Mouse (Mus musculus) heart, adult 9 months (tissue): ENCODE measurements around the gene Gpr162.

Experiments used
- DNase-seq, 2 experiments: peaks; one replicate each; pipeline ENCODE4 v3.0.0; 2022; ENCODE audit warnings: low spot score in 2 of 2

The Gpr162 gene

DNA sequence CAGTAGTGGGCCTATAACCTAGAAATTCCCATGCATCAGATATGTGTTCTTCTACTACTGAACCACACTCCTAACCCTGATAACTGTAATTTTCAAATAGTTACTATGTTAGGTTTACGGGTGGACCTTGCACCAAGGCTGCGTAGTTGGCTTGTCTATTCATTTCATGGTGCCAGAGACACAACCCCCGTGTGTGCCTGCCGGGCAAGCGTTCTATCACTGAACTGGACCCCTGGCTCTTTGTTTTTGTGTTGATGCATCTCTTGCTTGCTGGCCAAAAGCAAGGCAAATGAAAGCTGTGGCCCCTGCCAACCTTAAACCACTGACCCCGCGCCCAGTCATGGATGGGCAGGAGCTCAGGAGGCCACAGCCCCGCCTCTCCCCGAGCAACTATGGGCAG, 18.0 kb upstream of the Gpr162 start:
- no peak for DNase-seq

DNA sequence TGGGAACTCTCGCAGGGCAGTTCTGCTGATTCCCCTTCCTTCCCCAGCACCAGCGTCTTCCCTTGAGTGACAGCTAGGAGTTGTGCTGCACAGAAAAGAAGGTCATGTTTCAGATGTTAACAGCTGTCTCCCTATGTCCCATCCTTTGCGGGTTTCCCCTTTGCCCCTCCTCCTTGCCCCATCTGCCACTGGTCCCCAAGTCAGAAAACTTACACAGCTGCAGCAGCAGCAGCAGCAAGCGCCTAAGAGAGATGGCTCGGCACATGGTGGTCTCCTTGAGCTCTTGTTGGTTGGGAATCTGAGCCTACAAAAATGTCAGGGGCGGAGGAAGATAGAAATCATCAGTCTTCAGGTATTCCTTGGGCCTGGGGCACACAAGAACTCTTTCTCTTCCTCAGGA, 15.6 kb upstream of the Gpr162 start:
- DNase-seq = no peak

DNA sequence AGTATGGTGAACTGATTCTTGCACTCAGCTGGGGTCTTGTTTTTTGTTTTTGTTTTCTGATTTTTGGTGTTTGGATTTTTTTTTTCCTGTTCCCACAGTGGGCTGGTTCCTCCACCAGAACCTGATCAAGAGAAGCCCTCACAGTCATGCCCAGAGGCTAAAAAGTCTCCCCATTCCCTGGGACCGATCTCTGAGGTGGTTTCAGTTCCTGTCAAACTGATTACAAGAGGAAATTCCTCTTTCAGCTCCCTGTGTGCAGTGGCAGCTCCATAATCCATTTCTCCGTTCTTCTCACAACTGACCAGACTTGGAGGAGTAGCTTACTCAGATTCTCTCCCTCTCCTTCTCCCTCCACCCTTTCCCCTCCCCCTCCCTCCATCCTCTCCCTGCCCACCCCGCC, 10.6 kb upstream of the Gpr162 start:
- DNase-seq = no peak

DNA sequence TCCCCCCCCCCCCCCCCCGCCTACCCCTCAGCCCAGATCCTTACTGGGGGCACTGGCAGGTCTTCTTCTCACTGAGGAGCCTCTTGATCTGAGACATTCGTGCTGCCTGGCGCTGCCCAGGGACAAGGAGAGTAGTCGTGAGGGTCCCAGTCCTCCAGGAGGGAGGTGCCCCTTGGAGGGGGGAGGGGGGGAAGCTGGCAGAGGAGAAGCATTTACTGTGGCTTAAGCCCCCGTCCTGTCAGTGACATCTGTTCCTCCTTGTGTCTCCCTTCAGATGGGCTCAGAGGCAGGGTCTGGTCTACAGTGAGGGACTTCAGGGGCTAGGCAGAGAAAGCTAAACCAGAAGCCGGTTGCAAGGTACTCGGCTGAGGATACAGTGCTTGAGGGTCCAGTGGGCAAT, 2.8 kb upstream of the Gpr162 start:
- no peak for DNase-seq

DNA sequence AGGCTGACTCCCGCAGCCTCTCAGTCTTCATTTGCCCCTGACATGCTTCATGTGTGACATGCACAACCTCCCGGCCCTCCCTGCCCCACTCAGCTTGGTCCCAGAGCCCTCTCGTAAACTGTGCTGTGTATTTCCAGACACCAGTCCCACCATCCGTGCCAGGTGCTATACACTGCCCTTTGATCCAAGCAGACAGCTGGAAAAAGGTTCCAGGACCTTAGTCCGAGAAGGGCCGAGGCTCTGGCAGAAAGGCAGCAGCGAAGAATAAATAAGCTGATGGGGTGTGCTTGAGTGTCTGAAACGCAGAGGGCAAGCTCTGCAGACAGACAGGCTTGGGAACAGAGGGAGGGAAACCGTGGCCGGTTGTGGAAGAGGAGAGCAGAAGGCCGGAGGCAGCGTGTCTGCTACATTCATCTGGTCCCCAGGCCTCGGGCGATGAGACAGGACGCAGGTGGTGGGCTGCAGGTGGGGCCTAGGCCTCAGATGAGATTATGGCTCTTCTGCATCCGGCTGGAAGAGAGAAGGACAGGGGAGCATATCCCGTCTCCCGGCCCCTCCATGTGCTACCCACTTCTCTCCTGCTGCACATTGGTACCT, 2.1 kb upstream of the Gpr162 start:
- no peak for DNase-seq

DNA sequence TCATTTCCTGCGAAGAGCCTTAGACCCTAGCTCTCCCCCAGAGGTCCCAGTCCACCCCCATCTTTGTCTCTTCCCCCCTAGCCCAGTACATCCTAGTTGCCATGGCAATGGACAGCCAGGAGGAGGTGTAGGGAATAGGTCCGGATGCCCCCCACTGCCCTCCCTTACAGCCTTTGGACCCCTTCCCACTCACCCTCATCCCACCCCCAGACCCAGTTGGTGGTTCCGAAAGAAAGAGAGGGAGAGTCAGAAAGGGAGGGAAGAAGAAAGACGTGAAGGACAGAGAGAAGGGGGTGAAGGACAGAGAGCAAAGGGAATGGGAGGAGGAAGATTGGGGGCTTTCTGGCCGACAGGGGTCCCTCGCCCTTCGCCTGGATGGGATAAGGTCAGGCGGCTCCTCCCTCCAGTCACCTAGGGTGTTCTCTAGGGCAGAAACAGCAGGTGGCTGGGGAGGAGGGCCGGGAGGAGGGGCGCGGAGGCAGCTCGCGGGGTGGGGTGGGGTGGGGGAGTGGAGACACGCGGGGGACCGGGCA, 592 bp downstream of the Gpr162 start:
- DNase-seq = no peak

- DNase-seq = no peak
Observed at GRCm38 (mm10) chr6:124862406-124863124, 1.2 kb downstream of the Gpr162 start.

DNA sequence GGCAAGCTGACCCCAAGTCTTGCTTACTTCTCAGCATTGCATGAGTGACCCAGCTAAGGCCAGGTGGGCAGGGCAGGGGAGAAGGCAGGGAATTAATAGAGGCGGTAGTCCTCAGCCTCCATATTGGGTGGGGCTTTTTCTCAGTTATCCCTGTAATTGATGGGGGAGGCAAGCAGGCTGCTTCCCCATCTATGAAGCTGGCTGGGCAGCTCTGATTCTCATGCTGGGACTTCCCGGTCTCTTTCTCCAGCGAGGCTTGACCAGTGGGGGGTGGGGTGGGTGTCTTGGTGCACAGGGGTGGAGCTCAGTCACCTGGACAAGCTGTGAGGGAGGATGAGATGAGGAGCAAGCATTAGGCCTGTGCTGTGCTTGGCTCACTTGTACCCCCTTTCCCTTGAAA, 2.0 kb downstream of the Gpr162 start:
- DNase-seq = no peak

DNA sequence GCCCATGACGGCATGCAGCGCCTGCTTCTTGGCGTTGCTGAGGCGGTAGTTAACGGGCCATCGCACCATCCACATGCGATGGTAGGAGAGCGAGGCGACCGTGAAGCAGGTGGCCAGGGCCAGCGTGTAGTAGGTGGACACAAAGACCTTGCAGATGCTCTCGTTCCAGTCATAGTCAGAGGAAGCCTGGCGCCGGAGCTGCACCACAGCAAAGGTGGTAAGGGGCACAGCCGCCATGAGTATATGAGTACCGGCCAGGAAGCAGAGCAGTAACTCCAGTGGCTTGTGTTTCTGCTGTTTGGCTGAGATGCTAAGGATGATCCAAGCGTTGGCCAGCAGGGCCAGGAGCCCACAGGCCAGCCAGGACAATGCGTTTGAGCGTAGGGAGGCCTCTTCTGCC, 2.5 kb downstream of the Gpr162 start:
- DNase-seq = no peak

DNA sequence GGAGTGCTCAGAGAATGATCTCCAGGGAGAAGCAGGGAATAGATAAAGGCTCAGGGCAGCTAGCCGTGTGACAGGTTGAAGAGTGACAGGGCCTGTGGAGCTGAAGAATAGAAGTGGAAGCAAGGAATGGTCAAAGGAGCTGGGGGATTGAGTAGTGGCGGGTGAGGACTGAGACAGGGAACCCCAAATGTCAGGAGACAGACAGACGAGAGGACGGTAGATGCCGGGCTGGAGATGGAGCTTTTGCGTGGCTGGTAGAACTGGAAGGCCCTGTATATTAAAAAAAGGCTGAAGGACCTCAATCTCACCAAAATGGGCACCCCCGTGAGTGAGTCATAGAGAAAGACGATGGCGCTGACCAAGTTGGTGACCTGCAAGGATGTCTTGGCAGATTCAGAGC, 3.3 kb downstream of the Gpr162 start:
- DNase-seq = no peak

DNA sequence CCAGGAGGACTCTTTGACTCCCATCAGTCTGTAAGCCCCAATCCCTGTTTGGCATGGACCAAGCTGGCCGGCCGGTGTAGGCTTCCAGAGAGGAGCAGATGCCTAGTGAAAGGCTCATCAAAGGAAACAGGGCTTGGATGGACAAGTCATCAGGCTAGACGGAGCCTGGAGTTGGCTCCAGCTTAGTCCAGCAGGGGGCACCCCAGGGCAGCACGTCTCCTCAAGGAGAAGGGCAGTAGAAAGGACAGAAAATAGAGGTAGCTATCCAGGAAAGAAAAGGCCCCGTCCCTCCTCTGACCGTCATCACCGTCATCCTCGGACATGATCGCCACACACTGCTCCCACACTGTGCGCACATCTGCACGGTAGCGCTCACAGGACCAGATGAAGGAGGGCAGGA, 4.1 kb downstream of the Gpr162 start:
- peak; percentile 56 to 79 for DNase-seq

GRCm38 (mm10) chr6:124858561-124859318, 5.0 kb downstream of the Gpr162 start:
- no peak for DNase-seq

DNA sequence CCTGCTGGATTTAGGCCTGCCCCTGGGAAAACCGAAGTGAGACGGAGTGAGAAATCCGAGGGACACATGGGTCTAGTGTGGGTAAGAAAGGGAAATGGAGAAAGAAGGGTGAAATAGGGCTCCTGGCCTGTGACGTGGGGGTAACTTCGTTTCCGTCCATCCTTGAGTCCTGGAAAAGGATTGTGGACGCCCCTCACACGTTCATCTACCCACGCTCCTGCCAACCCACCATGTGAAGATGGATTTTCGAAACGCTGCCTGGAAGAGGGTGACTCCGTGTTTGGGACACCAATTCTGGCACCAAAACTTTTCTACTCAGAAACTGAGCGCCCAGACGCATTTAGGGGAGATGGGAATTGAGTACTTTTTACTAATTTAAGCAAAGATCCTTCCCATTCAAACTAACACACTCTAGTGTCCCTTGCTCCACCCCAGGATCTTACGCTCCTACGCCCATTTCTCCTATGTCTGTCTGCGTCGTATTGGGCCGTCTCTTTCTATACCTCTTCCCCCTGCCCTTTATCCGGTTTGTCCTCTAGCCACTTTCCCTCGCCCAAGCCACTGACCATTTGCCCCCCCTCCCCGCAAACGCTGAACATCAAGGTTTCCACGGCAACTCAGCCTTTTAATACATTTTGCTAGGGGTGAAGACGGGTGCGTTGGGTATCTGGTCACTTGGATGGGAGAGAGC, 5.8 kb downstream of the Gpr162 start:
- DNase-seq = no peak

- peak; percentile 82 to 84 for DNase-seq
Observed at GRCm38 (mm10) chr6:124856916-124857839, 6.6 kb downstream of the Gpr162 start, which contains the start of gene P3h3. Gene P3h3 (minus strand): TSS chr6:124857752.

DNA sequence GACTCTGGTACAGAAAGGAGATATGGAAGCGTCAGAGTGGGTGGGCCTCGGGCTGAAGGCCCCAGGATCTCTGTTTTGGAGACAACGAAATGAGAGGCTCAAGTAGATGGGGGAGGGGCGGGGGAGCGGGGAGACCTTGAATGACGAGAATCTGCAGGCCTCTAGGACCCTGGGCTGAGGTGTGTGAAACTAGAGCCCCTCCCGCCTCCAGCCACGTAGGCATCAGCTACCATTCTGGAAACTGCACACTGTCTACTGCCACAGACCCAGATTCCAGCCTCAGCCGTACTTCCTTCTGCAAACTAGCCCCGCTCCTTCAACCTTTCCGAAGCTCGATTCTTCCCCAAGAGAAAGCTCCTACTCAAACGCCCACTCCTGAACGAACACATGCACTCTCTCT, 7.5 kb downstream of the Gpr162 start:
- no peak for DNase-seq

DNA sequence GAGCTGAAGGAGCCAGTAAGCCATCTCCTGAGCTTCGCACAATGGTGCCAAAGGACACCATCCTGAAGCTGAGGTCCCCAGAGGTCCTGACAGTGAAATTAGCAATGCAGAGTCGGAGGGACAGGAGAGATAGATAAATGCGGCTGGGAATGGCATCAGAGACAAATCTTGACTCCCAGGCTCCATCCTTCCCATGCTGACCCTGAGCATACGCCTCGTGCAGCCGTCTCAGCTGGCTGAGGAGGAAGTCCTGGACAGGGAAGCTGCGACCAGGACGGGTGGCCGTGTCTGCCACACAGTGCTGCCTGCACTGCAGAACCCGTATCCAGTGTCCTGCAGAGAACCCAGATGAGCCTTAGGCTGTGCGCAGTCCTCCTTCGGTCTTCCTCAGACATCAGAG, 9.1 kb downstream of the Gpr162 start:
- no peak for DNase-seq

- no peak for DNase-seq
Observed at GRCm38 (mm10) chr6:124850535-124850934, 13.2 kb downstream of the Gpr162 start.

DNA sequence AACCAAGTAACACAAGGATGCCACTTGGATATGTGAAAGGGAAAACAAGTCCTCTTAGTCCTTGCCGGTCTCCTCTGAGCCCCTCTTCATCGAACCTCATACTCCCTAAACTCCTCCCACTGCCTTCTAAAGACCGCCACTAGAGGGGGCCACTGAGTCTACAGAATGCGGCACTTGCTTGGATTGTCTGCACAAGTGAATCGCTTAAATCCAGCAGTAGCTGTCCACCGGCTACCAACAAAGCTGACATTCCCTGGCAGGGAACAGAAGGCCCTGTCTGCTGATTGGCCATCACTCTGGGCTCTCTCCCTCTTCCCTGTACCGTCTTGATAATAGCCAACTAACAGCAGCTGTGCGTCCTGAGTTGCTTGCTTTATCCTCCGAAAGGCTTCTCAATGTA, 16.5 kb downstream of the Gpr162 start:
- peak; percentile 79 to 90 for DNase-seq

GRCm38 (mm10) chr6:124840241-124841167, 23.3 kb downstream of the Gpr162 start, which contains the start of gene Gnb3:
Gene Gnb3 (minus strand): TSS chr6:124840275.
- no peak for DNase-seq

- peak in 1 of 2 experiments; percentile 50 for DNase-seq
Observed at GRCm38 (mm10) chr6:124839805-124840204, 24.0 kb downstream of the Gpr162 start.
